Mouse (Mus musculus) stomach, postnatal 0 days (tissue): Measurements from ENCODE around the gene Irf6. TPM values are rescaled to one million over a fixed set of nuclear protein-coding genes. Genes with fewer than 3 reads are reported as not detected.

Source experiments
- ATAC-seq: fragments of 200-750 bp; cut with Nextera tagmentation; 2 replicates; pipeline ENCODE4 v1.8.0; 2017; ENCODE audit not compliant: low FRiP score, low TSS enrichment
- DNase-seq: peaks from one replicate; pipeline ENCODE4 v3.0.0-alpha.2; 2016; ENCODE audit warnings: low spot score
- H3K27ac ChIP-seq: fragments of 300-500 bp; sonication (generic); replicated peaks from 2 replicates; pipeline ENCODE4 v1.5.1; 2014; ENCODE audit warnings: mild to moderate bottlenecking, control low read depth
- H3K27me3 ChIP-seq: fragments of 300-500 bp; sonication (generic); 2 replicates; pipeline ENCODE4 v1.6.1; 2014; ENCODE audit warnings: low read length; ENCODE audit not compliant: control insufficient read depth, insufficient read depth
- H3K36me3 ChIP-seq: fragments of 300-500 bp; sonication (generic); 2 replicates; pipeline ENCODE4 v1.6.1; 2014; ENCODE audit warnings: low read length, mixed read lengths; ENCODE audit not compliant: control insufficient read depth, insufficient read depth
- H3K4me1 ChIP-seq: fragments of 300-500 bp; sonication (generic); replicated peaks from 2 replicates; pipeline ENCODE4 v1.6.1; 2014; ENCODE audit warnings: antibody characterized with exemption; ENCODE audit not compliant: control insufficient read depth, insufficient read depth
- H3K4me2 ChIP-seq: fragments of 300-500 bp; sonication (generic); replicated peaks from 2 replicates; pipeline ENCODE4 v1.6.1; 2014; ENCODE audit warnings: low read depth, mild to moderate bottlenecking, control low read depth, moderate library complexity
- H3K4me3 ChIP-seq: fragments of 300-500 bp; sonication (generic); 2 replicates; pipeline ENCODE4 v1.5.1; 2014; ENCODE audit warnings: low read depth, low read length, control low read depth
- H3K9ac ChIP-seq: fragments of 300-500 bp; sonication (generic); 2 replicates; pipeline ENCODE4 v1.6.1; 2014; ENCODE audit warnings: mild to moderate bottlenecking, low read length, control low read depth, mixed read lengths
- H3K9me3 ChIP-seq: fragments of 300-500 bp; sonication (generic); 2 replicates; pipeline ENCODE4 v1.6.1; 2016; ENCODE audit warnings: low read length; ENCODE audit not compliant: control insufficient read depth
- CTCF ChIP-seq: IDR thresholded peaks from 2 replicates; pipeline ENCODE4 v1.5.1; 2016; ENCODE audit warnings: antibody characterized with exemption, low read depth, mild to moderate bottlenecking, moderate library complexity
- EP300 ChIP-seq: optimal IDR thresholded peaks from 2 replicates; pipeline ENCODE3; 2016; ENCODE audit warnings: antibody characterized with exemption
- WGBS: fragments of 180-500 bp; shearing (Covaris S2); extraction: QIAGEN DNeasy Blood & Tissue Kit; methylation state at CpG from one replicate; pipeline ENCODE4 v1.1.7; 2014; 5-methylcytosine and 5-hydroxymethylcytosine counted together
- polyA plus RNA-seq: library from polyadenylated mRNA; unstranded; fragments of >200 nt; fragmentation: Nextera tagmentation; extraction: Ambion mirVana; gene quantifications from 2 replicates; pipeline ENCODE4 v1.2.1, GENCODE M21; 2015

Irf6 gene
- polyA plus RNA-seq, 1 experiment from 2014 or later, result 40.7 TPM

- Histone ChIP-seq H3K27ac (no peak overlapping the region), H3K4me1 (no peaks in the 10 kb centered on the region), H3K9ac (no peak overlapping the region), H3K9me3 (no peaks in the 10 kb centered on the region), H3K4me3 (no peak overlapping the region), H3K36me3 (no peaks in the 10 kb centered on the region), H3K27me3 (no peaks in the 10 kb centered on the region), H3K4me2 (no peak overlapping the region)
- ATAC-seq (no peak), DNase-seq (no peak)
- TF ChIP-seq CTCF, result no peak
- no peak for TF ChIP-seq EP300
- WGBS, result 67% methylated on average over 5 of the region's 5 CpGs
Observed at GRCm38 (mm10) chr1:193220408-193220807, 67.5 kb downstream of the Irf6 start.

Other genes with a start within 250 kb of the Irf6 start
- gene Syt14, start 117.3 kb upstream of the Irf6 start, polyA plus RNA-seq, result 0.17 and 0.22 TPM in 2 replicates
- 2.1 and 2.4 TPM in 2 replicates for gene Diexf, start 22.8 kb upstream of the Irf6 start, polyA plus RNA-seq
- 11.4 and 11.7 TPM in 2 replicates for gene A130010J15Rik, start 14.9 kb downstream of the Irf6 start, polyA plus RNA-seq
- 1.8 and 2.8 TPM in 2 replicates for gene Traf3ip3, start 48.6 kb downstream of the Irf6 start, polyA plus RNA-seq
- gene Lamb3, start 54.6 kb downstream of the Irf6 start, polyA plus RNA-seq, result 34.9 and 35.5 TPM in 2 replicates
- 2.8 and 3.0 TPM in 2 replicates for gene Hsd11b1, start 111.0 kb downstream of the Irf6 start, polyA plus RNA-seq
- 20.8 and 27.4 TPM in 2 replicates for gene G0s2, start 120.1 kb downstream of the Irf6 start, polyA plus RNA-seq
- gene Camk1g, start 217.2 kb downstream of the Irf6 start, polyA plus RNA-seq, result 1.5 and 1.6 TPM in 2 replicates